Mouse (Mus musculus) mouse trophoblast stem cell (cell line): ENCODE data around the gene Gm10271.

ENCODE experiments used
- in situ Hi-C, 2 experiments: fragments of 300-500 bp; cut with MseI, MboI; formaldehyde crosslinking; loops; 2 replicates in 1 of 2; 3 replicates in 1 of 2; pipeline ENCODE4 v1.15.1; 2025

The Gm10271 gene

GRCm38 (mm10) chr10:116933794-116934193, 38.6 kb downstream of the Gm10271 start:
- in situ Hi-C loops, result no loop called here

DNA sequence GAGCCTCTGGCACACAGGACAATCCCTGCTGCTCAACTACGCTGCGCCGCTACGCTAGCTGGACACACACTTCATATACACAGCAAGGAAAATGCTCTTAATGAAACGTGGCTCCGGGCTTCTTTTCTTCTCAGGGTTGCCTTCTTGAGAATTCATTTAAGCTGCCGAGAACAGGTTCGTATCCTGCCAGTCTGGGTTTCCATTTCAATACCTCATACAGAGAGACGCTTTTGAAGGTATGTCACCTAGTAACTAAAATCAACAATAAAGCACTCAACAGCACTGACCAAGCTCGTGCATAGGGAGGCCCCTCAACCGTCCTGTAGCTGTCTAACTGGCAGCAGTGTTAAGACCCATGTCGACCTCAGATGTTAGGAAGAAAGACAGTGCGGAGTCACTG, 40.0 kb downstream of the Gm10271 start:
- in situ Hi-C loops, result no loop called here

DNA sequence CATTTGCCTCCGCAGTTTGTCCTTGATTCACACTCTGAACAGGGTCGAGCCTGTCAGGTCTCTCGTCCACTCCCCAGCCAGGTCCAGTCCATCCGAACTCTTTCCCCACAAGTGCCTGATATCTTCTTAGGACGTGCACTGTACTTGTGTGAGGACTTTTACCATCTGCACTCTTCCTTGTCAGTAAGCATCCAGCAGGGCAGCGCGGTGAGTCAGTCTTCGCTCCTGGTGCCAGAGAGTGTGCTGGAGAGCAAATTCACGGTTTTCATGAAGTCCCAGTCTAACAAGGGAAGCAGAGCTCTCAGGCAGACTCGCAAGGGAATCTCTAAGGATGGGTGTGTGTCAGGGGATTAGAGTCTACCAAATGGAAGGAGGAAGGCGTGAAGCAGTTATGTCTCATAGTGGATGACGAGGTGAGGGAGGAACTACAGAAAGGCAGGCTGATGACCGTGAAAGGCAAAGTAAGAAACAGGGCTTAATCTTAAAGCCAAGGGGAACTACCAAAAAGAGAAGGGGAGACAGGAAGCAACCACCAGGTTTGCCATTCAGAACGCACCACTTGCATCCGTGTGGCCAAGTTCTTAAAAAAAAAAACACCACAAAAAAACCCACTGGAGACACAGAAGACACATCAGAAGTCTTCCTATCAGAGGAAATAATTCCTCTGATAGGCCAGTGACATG, 40.8 kb downstream of the Gm10271 start:
- in situ Hi-C loops, result no loop called here

- in situ Hi-C loops, result no loop called here
These were observed 41.5 kb downstream of the Gm10271 start for GRCm38 (mm10) chr10:116930936-116931335.

DNA sequence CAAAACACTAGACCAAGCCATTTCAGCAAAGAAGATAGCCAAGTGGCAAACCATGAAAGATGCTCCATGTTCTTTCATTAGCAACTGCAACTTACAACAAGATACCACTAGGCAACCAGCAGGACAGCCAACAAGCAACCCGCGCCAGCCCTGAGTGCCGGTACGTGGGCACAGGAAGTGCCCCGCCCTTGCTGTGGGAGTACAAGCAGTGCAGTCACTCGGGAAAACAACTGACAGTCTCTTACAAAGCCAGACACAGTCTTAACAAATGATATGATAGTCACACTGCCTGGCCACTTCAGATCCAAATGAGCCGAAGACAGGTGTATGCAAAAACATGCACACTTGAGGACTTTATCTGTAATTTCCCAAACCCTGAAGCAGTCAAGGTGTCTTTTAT, 41.9 kb downstream of the Gm10271 start:
- in situ Hi-C loops, result no loop called here

DNA sequence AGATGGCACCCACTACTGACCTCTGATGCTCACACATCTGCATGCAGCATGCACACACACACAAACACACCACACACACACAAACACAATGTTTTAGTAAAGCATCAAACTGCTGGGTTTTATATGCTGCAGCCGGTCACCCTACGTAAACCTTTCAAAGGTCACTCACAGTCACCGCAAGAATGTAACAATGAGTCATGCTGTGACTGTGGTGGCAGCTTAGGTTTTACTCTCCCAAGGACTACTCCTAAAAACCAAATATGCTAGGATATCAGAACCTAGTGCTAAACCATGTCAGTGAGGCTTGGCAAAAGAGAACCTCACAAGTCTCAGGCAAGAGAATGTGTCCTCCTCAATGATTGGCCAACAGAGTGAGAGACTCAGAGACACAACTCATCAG, 43.6 kb downstream of the Gm10271 start:
- in situ Hi-C loops, result no loop called here

DNA sequence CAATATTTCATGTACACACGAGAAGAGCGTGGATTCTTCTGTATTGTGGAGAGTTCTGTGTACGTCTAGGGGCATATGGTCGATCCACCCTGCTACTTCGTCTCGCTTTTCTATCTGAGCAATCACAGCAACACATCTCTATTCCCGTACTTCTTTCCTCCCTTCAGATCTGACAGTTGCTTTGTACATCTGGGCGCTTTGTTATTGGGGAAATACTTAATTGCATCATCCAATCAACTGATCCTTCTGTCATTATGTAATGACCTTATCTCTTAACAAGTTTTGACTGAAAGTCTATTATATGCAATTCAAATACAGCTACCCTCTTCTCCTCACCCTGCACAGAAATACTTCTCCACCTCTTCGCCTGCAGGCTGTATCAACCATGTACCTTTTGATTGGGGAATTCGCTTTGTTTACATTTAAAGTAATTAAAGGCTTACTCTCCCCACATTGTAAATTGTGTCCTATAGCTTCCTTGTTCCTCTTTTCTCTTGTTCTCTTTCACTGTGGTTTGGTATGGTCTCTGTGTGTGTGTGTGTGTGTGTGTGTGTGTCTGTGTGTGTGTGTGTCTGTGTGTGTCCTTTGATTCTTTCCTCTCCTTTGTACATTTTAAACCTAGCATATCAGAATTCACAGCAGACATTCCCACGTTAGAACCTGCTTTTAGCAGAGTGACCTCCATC, 45.8 kb downstream of the Gm10271 start:
- in situ Hi-C loops, result no loop called here

GRCm38 (mm10) chr10:116923651-116924495, 48.5 kb downstream of the Gm10271 start:
- in situ Hi-C loops, result no loop called here

- in situ Hi-C loops, result no loop called here
These were observed 50.2 kb downstream of the Gm10271 start for GRCm38 (mm10) chr10:116922161-116922560.

- in situ Hi-C loops, result no loop called here
These were observed 51.0 kb downstream of the Gm10271 start for GRCm38 (mm10) chr10:116921416-116921815.

GRCm38 (mm10) chr10:116920641-116921040, 51.8 kb downstream of the Gm10271 start:
- in situ Hi-C loops, result no loop called here

- in situ Hi-C loops, result no loop called here
These were observed 52.8 kb downstream of the Gm10271 start for GRCm38 (mm10) chr10:116919368-116920317.

DNA sequence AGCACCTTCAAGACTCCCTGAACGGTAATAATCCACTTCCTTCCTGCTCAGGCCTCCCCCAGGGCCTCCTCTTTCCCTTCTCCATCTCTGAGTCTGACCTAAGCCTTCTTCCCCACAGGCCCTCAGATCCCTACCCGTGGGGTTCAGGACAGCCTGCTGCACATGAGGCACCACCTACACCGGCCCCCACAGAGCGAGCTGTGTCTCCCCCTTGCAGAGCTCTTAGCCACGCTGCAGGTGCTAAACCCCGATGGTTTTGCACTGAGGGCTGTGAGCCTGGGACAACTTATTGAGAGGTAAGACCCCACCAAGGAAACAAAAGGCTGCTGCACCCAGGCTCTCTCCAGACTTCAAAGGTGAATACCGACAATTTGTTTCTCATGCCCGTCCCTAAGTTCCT, 55.8 kb downstream of the Gm10271 start:
- in situ Hi-C loops, result no loop called here

- in situ Hi-C loops, result no loop called here
These were observed 57.1 kb downstream of the Gm10271 start for GRCm38 (mm10) chr10:116915286-116915685.

DNA sequence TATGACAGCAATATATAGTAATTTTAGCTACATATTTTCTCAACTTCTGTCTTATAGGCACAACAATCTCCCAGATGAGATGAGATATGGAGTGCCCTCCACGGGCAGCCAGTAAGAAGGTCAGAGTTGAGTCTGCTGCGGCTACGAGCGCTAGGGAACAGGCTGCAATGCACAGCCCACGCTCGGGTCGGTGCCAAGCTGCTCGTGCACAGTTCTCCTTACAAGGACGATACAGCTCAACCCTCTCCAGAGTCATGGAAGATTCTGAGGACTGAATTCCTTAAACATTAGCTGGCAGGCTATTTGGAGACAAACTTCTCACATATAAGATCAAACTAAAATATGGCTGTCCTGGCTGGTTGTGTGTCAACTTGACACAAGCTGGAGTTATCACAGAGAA, 57.8 kb downstream of the Gm10271 start:
- in situ Hi-C loops, result no loop called here

GRCm38 (mm10) chr10:116913647-116914273, 58.6 kb downstream of the Gm10271 start:
- in situ Hi-C loops, result no loop called here

DNA sequence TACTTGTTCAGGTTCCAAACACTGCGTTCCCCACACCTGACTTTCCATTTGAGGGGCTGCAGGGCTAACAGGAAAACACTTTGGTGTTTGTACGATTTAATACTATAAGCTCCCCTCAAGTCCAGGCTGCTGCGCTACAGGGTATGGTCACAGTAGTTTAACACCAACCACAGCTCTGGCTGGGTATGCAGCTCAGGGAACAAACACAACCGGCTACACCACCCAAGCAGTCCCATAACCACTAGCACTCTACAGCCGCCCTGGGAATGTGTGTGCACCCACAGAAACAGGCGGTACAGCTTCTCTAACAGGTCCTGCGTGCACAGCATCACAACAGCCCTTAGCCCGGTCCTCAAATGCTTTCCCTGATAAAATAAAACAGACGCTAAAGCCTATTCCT, 59.6 kb downstream of the Gm10271 start:
- in situ Hi-C loops, result no loop called here

GRCm38 (mm10) chr10:116908901-116909642, 63.3 kb downstream of the Gm10271 start:
- in situ Hi-C loops, result no loop called here
